Mouse (Mus musculus) E14TG2a.4 (cell line): ENCODE data around the gene Cdkn2aip.

Source experiments
- CTCF ChIP-seq: conservative IDR thresholded peaks from 2 replicates; pipeline ENCODE4 v1.5.1; 2014; ENCODE audit warnings: low read length
- NANOG ChIP-seq: IDR thresholded peaks from 2 replicates; pipeline ENCODE4 v1.6.1; 2014; ENCODE audit warnings: borderline replicate concordance, low read length, mixed read lengths
- POU5F1 ChIP-seq: IDR thresholded peaks from 2 replicates; pipeline ENCODE4 v1.6.1; 2014; ENCODE audit warnings: low read length, borderline replicate concordance

- no peak for TF ChIP-seq CTCF
- no peak for TF ChIP-seq NANOG
- TF ChIP-seq POU5F1: no peak
These were observed 32.6 kb upstream of the Cdkn2aip start for GRCm38 (mm10) chr8:47746304-47746703.
